10 mouse cellular contexts compared by ENCODE assay signal in the genomic region with DNA sequence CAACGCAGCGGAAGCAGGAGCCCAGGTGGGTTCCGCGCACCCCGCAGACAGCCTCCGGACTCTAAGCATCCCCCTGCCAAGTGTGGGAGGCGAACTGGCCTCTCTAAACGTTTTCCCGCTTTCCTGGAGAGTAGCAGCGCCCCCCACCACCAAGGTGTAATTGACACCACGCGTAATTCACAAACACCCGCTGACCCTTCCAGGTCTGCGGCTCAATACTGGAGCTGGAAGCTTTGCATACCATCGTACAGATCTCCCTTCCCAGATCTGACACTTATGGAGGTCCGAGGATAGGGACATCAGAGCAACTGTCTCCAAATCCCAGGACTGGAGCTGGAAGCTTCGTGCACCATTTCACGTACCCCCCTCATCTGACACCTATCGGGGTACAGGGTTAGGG. TPM values are rescaled to one million over a fixed set of nuclear protein-coding genes. Genes with fewer than 3 reads are reported as not detected.
DNase-seq lines count a peak whose midpoint lies in the region; ATAC-seq and TF ChIP-seq lines count a peak whose summit lies in the region.
"Had no signal": no experiment of that assay in that cellular context is flagged by ENCODE, and none has a peak within 500 bp of the region (broad histone marks: within the 10 kb centered on the region; RNA-seq: fewer than 3 reads in every experiment).

No protein-coding gene starts in this region.

- no peaks in the 10 kb centered on the region for H3K36me3 ChIP-seq in ES-Bruce4 (ENCODE audit: control insufficient read depth, insufficient read depth, low read length, poor library complexity, severe bottlenecking)
- no peaks in the 10 kb centered on the region for H3K36me3 ChIP-seq in hindbrain, embryonic 10.5 days
- H3K36me3 ChIP-seq in midbrain, embryonic 11.5 days (ENCODE audit: control insufficient read depth, insufficient read depth, low read length) = no peaks in the 10 kb centered on the region

- peaks cover 4% of the 10 kb centered on the region; the same call in 1 of the 2 replicates for H3K27me3 ChIP-seq in ES-Bruce4 (ENCODE audit: control insufficient read depth, insufficient read depth, low read length, poor library complexity, severe bottlenecking)
- H3K27me3 ChIP-seq in hindbrain, embryonic 10.5 days (ENCODE audit: insufficient read depth, poor library complexity, severe bottlenecking) = peaks cover 67% of the 10 kb centered on the region
- H3K27me3 ChIP-seq in midbrain, embryonic 11.5 days (ENCODE audit: control insufficient read depth, insufficient read depth, low read length) = peaks cover 38% of the 10 kb centered on the region

- H3K9ac ChIP-seq in ES-Bruce4 (ENCODE audit: low read depth, poor library complexity, severe bottlenecking) = peak overlapping the region; percentile 70
- no peak overlapping the region for H3K9ac ChIP-seq in midbrain, embryonic 11.5 days (ENCODE audit: low read length)

- H3K27ac ChIP-seq in ES-Bruce4 (ENCODE audit: insufficient read depth, low read length) = no peak overlapping the region
- H3K27ac ChIP-seq in hindbrain, embryonic 10.5 days = 0 out of 2 replicates have a peak overlapping the region, but pooled peaks have one; percentile 29
- no peak overlapping the region for H3K27ac ChIP-seq in midbrain, embryonic 11.5 days (ENCODE audit: low read depth, low read length)

- peak; percentile 29 to 40 for DNase-seq in cerebellum, postnatal 10 days
- no peak for DNase-seq in cerebellum, adult 8-10 months
- peak; percentile 25 for DNase-seq in hindbrain, embryonic 10.5 days (ENCODE audit: low spot score)
- DNase-seq in midbrain, embryonic 11.5 days (ENCODE audit: low spot score, missing footprints) = no peak
- DNase-seq in spleen, postnatal 10 days (ENCODE audit: low spot score in 2 of 2) = no peak
- DNase-seq in ovary, postnatal 10 days (ENCODE audit: low spot score) = no peak
- no peak for DNase-seq in adrenal gland, postnatal 14 days
- DNase-seq: kidney, postnatal 25 days; lung, postnatal 36 days had no signal

- peak overlapping the region; percentile 93 for H3K4me2 ChIP-seq in midbrain, embryonic 11.5 days

- no peak for TF ChIP-seq EP300 in ES-Bruce4 (IDR thresholded peaks at IDR 0.05; ENCODE audit: insufficient read depth, low read depth, low read length)

- ATAC-seq in midbrain, embryonic 11.5 days (ENCODE audit: low FRiP score) = no peak

- TF ChIP-seq CTCF in ES-Bruce4 (IDR thresholded peaks at IDR 0.05; ENCODE audit: low read depth, low read length) = no peak

- no peaks in the 10 kb centered on the region for H3K4me1 ChIP-seq in ES-Bruce4 (ENCODE audit: control insufficient read depth, insufficient read depth, low read length)
- H3K4me1 ChIP-seq in hindbrain, embryonic 10.5 days (replicated peaks) = peaks cover 33% of the 10 kb centered on the region
- H3K4me1 ChIP-seq in midbrain, embryonic 11.5 days (ENCODE audit: control insufficient read depth, insufficient read depth, low read length) = peaks cover 10% of the 10 kb centered on the region

- peak overlapping the region; percentile 60 for H3K4me3 ChIP-seq in ES-Bruce4 (ENCODE audit: low read depth, low read length)
- H3K4me3 ChIP-seq in hindbrain, embryonic 10.5 days = peak overlapping the region; percentile 60
- H3K4me3 ChIP-seq in midbrain, embryonic 11.5 days (ENCODE audit: low read depth, low read length) = peak overlapping the region; percentile 44; the same call in 1 of the 2 replicates

- H3K9me3 ChIP-seq in ES-Bruce4 (replicated peaks; ENCODE audit: control insufficient read depth, insufficient read depth, low read length, poor library complexity, severe bottlenecking) = no peaks in the 10 kb centered on the region
- no peaks in the 10 kb centered on the region for H3K9me3 ChIP-seq in hindbrain, embryonic 10.5 days
- H3K9me3 ChIP-seq in midbrain, embryonic 11.5 days (ENCODE audit: control insufficient read depth, low read length) = no peaks in the 10 kb centered on the region

- no peak for TF ChIP-seq POLR2A in ES-Bruce4 (IDR thresholded peaks at IDR 0.05; ENCODE audit: insufficient read depth, low read length)

- WGBS in hindbrain, embryonic 10.5 days = 3% methylated on average over 19 of the region's 19 CpGs
- WGBS in midbrain, embryonic 11.5 days = 2% methylated on average over 19 of the region's 19 CpGs

RNA-seq across cellular contexts. Expression of a gene that starts 43.9 kb away (rescaled TPM):
- 35.9 and 37.7 TPM in 2 replicates for polyA plus RNA-seq in ES-Bruce4 (2011; ENCODE audit: insufficient read depth, insufficient read length, low read depth, missing spikeins)
- polyA plus RNA-seq in hindbrain, embryonic 10.5 days (2016; fragmentation: Nextera tagmentation; extraction: Ambion mirVana) = 39.9 and 41.3 TPM in 2 replicates
- polyA plus RNA-seq in midbrain, embryonic 11.5 days (2014; fragmentation: Nextera tagmentation; extraction: Ambion mirVana) = 35.6 and 39.4 TPM in 2 replicates
- total RNA-seq in adrenal gland, postnatal 14 days (2021) = 17.2 and 19.7 TPM in 2 replicates

Comparison
In these comparisons a context has a peak if more than half of its experiments do, and no peak if none do; other contexts are left out.
1. DNase-seq: peak in cerebellum, postnatal 10 days (2 of 2) and hindbrain, embryonic 10.5 days (single experiment); none in cerebellum, adult 8-10 months (single experiment), midbrain, embryonic 11.5 days (single experiment), spleen, postnatal 10 days (0 of 2), ovary, postnatal 10 days (single experiment) and adrenal gland, postnatal 14 days (single experiment).
2. Peak in every context shown above with its lines, with median percentiles within 50 percentile points of each other: H3K4me3 ChIP-seq.